Mouse (Mus musculus) adrenal gland, postnatal 0 days (tissue): ENCODE results near the gene Otud6a. TPM values are rescaled to one million over a fixed set of nuclear protein-coding genes. Genes with fewer than 3 reads are reported as not detected.
A peak's percentile ranks its signal among the peaks of the same experiment; 100 is the strongest.

Experiments used
- microRNA-seq: library from miRNA; unstranded; fragments of <30 nt; microRNA quantifications from one replicate; pipeline ENCODE4, GENCODE M21; 2016; ENCODE audit warnings: borderline replicate concordance; ENCODE audit not compliant: insufficient number of aligned reads
- polyA plus RNA-seq: library from polyadenylated mRNA; unstranded; fragments of >200 nt; fragmentation: Nextera tagmentation; extraction: Ambion mirVana; gene quantifications from 2 replicates; pipeline ENCODE4 v1.2.1, GENCODE M21; 2015

The Otud6a gene
- polyA plus RNA-seq, result not detected in 2 replicates

GRCm38 (mm10) chrX:100428693-100429092 lies at the start of gene Otud6a:
Gene Otud6a, plus strand, starts transcription at chrX:100429013.

GRCm38 (mm10) chrX:100442617-100443016 lies 13.8 kb downstream of the Otud6a start, which contains the start of gene Awat2:
Gene Awat2, minus strand, starts transcription at chrX:100442717.

Small RNAs within 50 kb of the gene (microRNA-seq; reads per million reads assigned to microRNA genes)
- 2,089 reads per million, percentile 84 among the genes with 10 or more reads in this experiment for gene Mir676

Other genes with a start within 250 kb of the Otud6a start
- gene Awat2, start 13.7 kb downstream of the Otud6a start, polyA plus RNA-seq, result 0.61 and 0.82 TPM in 2 replicates
- 44.5 and 45.5 TPM in 2 replicates for gene Igbp1, start 65.3 kb downstream of the Otud6a start, polyA plus RNA-seq
- gene Dgat2l6, start 95.8 kb downstream of the Otud6a start, polyA plus RNA-seq, result not detected in 2 replicates
- gene Awat1, start 143.2 kb downstream of the Otud6a start, polyA plus RNA-seq, result not detected in 2 replicates
- 0.05 and 0.06 TPM in 2 replicates for gene P2ry4, start 165.9 kb downstream of the Otud6a start, polyA plus RNA-seq
- gene Arr3, start 176.5 kb downstream of the Otud6a start, polyA plus RNA-seq, result not detected in 2 replicates
- gene Kif4, start 196.7 kb downstream of the Otud6a start, polyA plus RNA-seq, result 3.7 and 5.4 TPM in 2 replicates
- gene Pdzd11, start 197.6 kb downstream of the Otud6a start, polyA plus RNA-seq, result 85.4 and 100 TPM in 2 replicates